Mouse (Mus musculus) embryo, embryonic 11 days (tissue): ENCODE measurements around the gene Mc1r.
"Not testable (repeated sequence)": the region's sequence is repeated elsewhere in the genome, so short reads cannot be mapped to it uniquely, and the experiment has no call there.

Experiments used
- DNase-seq: peaks from one replicate; pipeline ENCODE4 v3.0.0-alpha.2; 2015

Gene Mc1r

DNA sequence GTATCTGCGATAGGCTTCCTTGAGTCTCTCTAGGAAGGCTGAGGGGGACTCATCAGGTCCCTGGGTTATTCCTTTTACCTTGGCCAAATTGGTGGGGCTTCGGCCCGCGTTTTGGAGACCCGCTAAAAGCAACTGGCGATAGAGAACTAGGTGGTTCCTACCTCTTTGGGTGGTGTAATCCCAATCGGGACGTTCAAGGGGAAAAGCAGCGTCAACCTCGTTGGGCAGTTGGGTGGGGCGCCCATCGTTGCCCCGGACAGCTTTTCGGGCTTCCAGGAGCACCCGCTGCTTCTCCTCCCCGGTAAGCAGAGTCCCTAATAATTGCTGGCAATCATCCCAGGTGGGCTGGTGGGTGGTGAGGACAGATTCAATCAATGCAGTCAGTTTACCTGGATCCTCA is 25.5 kb downstream of the Mc1r start:
- DNase-seq: no peak

DNA sequence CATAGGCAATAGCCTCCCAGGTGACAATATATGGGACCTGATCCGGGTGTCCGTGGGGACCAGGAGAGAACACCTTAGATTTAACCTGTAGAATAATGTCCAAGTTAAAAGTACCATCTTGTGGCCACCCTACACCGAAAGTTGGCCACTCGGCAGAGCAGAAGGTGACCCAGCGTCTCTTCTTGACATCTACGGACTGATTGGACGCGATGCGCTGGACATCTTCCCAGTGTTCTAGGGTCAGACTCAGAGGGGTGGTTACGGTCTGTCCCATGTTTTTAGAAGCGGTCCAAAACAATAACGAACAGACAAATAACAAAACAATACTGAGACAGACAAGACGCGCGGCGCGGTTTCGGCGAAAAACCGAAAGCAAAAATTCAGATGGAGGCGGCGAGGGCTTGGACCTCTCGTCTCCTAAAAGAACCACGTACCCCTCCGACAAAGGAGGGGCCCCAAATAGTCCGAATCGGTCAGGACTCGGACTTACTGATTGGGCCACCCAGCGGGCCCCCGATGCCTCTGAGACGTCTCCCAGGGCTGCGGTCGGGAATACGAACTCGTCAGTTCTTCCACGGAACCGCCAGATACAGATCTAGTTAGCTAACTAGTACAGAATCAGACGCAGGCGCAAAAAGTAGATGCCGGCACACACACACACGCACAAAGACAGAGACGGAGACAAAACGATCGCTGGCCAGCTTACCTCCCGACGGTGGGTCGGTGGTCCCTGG is 26.5 kb downstream of the Mc1r start:
- not testable (repeated sequence) for DNase-seq

DNA sequence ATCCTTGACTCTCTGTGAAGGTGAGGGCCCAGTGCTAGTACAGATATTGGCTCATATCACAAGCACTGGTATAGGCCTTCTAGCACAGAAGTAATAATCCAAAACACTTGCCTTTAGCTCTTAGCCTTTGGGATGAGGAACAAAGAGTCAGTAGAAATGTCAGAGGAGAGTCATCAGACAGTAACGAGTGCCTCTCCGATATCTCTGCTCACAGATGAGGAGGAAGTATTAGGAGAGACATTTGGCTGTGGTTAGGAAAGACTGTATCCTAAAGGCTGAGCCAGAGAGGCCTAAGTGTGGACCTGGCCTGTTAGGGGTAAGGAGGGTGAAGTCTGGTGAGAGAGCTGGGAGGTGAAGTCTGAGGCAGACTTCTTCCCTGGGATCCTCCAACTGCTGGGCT is 34.9 kb downstream of the Mc1r start:
- no peak for DNase-seq

DNA sequence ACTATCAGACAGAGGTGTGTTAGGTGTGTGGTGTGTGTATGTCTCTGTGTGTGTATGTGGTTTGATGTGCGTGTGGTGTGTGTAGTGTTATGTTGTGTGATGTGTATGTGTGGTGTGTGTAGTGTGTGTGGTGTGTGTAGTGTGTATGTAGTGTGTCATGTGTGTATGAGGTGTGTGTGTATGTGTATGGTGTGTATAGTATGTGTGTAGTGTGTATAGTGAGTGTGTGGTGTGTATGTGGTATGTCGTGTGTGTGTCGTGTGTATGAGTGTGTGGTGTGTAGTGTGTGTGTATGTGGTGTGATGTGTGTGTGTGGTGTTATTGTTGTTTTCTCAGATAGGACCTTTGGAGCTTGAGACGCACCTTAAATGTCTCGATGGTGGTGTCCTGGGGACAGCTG is 35.4 kb downstream of the Mc1r start:
- DNase-seq: no peak

DNA sequence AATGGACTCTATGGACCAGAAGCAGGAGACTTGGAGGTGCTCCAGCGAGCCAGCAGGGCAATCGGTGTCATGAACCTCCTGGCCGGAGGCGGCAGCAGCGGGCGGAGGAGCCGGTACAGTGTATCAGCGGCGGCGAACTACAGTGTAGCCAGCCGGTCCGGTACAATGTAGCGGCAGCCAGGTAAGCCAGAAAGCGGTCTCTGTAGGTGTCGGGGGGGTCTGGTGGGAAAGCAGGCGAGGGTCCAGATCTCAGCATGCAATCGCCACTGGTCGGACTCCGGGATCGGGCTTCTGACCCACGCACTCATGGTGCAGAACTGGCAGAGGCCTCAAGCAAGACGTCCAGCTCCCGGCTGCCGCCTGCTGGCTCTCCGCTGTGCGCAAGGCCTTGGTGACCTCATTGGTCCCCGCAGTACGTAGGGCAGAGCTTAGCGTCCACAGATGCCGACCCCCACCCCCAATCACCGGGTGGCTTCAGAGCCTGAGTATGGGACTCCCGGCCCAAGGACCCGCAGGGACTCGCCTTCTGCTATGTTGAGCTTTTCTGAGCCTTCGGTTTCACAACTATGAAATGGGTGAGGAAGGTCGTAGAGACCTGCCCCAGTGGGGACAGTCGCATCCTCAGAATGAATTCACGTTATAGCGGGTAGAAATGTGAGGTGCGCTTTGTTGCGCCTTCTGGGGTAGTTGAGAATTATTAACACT is 36.1 kb downstream of the Mc1r start:
- peak; percentile 94 for DNase-seq

DNA sequence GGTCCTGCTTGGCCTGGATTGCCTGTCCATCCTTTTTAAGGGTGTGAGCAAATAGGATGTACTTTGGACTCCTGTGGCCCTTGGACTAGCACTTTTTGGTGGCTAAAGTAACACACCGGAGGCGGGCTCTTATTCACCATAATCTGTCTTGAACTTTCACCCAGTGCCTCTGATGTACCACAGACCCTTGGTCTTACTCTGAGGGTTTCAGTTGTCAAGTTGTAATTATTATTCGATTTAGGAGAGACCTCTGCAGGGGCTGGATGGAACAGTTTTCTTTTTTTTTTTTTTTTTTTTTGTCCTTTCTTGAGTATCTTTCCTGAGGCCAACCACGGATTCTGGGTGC is 36.6 kb downstream of the Mc1r start:
- peak; percentile 24 for DNase-seq

DNA sequence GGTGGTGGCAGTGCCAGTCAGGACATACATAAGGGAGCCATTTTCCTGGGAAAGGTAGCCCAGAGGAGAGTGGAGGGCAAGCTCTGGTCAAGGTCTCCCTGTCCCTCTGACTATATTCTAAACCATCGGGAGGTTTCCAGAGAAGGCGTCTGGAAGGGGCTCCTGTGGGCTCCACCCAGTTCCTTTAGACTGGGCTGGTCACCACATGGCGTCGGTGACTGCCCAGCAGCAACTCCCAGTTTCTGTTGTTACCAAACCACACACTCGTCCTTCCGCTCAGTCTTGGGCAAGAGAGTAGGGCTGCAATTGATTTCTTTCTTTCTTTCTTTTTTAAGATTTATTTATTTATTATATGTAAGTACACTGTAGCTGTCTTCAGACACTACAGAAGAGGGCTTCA is 37.2 kb downstream of the Mc1r start:
- no peak for DNase-seq

DNA sequence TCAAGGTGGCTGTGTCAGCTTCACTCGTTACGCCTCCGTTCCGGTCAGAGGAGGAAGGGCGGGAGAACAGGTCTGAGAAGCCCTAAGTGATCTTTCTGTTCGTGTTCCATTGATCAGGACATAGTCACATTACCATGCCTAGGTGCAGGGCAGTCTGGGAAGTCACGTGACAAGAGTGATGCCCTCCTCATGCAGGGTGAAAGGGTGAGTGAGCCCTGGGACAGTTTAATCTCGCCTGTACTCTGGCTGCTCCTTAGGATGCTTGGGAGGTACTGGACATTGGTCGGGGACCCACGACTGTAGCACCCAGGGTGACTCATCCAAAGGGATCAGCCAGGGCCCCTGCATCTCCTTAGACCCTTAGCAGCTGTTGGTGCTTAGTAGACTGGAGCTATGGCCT is 39.1 kb downstream of the Mc1r start:
- no peak for DNase-seq

DNA sequence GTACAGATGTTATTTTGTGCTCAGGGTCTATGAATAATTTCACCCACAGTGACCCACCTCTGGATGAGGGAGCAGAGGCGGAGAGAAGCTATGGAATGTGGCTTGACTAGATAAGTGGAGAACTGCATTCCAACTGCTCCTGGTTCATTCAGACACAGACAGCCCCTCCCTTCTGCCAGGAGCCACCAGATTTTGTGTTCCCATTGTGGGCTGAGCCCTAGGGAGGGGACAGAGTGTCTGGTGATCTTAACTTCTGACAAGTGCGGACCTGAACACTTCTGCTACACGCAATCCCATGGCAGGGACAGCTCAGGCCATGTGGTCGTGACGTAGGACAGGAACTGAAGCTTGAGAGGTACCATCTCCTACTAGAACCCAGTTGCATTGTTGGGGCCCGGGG is 39.9 kb downstream of the Mc1r start:
- no peak for DNase-seq

DNA sequence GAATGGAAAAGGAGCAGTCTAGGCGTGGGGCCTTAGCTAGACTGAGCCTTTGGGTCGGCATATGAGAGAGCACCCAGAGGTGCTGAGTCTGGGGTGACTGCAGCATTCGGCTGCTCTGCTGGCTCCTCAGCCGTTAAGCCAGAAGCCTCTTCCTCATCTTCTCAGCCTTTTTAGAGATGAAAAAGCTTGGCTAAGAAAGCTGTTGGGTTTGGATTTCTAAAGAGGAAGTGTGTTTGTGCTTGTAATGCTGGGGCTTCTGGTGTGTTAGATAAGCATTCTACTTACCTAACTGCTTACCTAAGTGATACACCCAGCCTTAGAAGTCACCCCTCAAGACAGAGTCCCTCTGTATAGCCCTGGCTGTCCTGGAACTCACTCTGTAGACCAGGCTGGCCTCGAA is 43.9 kb downstream of the Mc1r start:
- DNase-seq: no peak

DNA sequence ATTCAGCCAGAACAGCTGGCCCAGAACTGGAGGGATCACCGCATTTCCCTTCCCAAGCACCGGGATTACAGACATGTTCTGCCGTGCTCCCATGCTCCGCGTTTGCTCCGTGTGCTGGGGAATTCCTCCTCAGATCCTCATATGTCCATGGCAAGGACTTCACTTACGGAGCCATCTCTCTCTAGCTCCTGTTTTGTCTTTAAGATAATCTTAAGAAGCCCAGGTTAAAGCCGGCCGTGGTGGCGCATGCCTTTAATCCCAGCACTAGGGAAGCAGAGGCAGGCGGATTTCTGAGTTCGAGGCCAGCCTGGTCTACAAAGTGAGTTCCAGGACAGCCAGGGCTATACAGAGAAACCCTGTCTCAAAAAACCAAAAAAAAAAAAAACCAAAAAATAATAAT is 44.8 kb downstream of the Mc1r start:
- not testable (repeated sequence) for DNase-seq

DNA sequence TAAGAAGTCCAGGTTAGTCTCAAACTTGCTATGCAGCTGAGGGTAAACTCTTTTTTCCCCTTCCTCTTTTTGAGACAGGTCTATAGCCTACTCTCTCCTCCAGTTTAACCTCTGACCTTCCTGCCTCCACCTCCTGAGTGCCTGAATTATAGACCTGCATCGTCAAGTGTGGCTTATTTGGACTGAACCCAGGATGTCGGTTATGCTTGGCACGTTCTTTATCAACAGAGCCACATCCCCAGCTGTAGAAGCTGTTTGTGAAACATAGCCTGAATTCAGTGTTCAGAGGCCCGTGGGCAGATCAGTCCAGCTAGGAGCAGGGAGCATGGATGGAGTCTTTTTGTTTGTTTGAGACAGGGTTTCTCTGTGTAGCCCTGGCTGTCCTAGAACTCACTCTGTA is 45.2 kb downstream of the Mc1r start:
- no peak for DNase-seq

DNA sequence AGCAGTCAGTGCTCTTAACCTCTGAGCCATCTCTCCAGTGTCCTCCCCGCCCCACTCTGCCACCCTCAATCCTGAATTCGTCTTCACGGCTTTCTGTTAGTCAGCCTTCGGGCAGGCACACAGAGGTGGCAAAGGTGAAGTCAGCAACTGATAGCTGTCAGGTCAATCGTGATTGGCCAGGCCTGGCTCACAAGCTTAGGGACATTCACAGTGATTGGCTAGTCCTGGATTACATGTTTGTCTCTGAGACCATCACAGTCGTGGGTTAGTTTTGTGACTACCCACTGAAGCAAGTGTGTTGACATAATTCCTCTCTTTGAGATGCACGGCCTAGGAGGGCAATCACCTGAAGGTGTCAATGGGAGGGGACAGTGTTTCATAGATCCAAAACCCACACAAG is 46.4 kb downstream of the Mc1r start:
- DNase-seq: no peak

DNA sequence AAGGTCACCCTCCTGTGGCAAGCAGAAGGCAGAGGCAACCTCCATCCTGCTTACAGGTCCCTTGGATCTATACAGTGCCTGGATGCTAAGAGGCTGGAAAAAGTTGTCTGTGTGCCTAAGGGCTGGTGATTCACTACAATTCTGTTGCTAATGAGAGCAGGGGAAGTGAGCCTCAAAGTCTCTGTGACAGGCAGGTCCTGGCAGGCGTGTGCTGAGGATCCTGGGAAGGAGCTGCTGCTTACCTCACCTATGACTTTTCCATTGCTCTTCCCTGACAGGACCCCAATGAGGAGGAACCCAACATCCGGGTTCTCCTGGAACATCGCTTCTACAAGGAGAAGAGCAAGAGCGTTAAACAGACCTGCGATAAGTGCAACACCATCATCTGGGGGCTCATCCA is 47.0 kb downstream of the Mc1r start:
- no peak for DNase-seq

DNA sequence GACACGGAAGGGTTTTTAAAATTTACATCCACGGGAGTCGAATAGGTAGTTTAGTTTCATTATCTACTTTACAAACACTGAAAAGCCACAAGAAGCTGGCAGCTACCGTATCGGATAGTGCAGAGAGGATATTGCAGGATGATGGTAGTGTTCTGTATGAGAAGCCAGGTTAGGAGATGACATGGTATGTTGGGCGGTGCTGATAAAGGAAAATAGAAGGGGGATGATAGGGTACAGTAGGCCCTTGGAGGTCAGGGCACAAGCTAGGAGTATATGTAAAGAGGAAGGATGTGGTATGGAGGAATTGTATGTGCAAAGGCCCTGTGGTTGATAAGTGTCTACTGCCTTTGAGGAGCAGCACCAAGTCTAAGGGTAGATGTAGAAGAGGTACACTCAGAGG is 47.7 kb downstream of the Mc1r start:
- no peak for DNase-seq
